Mouse (Mus musculus) cerebellum, adult 18-20 months (tissue): ENCODE data around the gene Chchd5.
A peak's percentile ranks its signal among the peaks of the same experiment; 100 is the strongest.

ENCODE experiments used
- DNase-seq, 2 experiments: peaks; one replicate each; pipeline ENCODE4 v3.0.0; 2021

Gene Chchd5

GRCm38 (mm10) chr2:129164815-129165214 is 35.3 kb downstream of the Chchd5 start:
- DNase-seq, result no peak

- DNase-seq, result no peak
Measured at GRCm38 (mm10) chr2:129166466-129167463, 37.3 kb downstream of the Chchd5 start.

DNA sequence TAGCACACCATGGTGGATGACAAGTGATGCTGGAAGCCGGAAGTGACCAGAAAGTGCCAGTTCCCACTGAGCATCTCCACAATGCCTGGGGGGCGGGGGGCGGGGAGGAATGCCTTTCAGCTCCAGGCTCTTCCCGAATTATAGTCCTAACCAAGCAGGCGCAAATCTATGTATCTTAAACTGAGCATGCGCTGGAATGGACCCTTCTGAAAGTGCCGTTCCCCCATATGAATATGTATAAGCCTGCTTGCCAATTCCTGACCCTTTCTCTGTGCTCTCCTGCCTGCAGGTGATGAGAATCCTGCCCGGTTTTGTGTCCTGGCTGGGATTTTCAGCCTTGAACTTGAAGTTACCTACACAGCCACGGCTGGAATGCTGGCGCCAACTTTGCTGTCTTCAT is 43.9 kb downstream of the Chchd5 start:
- DNase-seq, result no peak

DNA sequence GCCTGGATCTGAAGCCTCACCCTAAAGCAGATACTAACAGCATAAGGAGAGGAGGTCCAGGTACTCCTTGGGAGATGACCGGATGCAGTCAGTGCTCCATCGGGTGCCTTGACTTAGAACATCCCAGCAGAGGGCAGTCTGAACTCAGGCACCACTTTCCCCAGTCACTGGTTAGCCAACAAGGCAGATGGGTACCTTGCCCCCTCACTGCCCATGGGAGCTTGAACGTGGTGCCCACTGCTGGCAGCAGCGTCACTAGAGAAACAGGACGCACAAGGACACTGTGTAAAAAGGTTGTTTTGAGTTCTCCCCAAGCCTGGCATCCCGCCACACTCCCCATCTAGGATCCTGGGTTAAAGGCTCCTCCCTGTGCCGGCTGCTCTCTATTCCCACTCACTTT is 45.0 kb downstream of the Chchd5 start:
- DNase-seq, result peak; percentile 59 to 62

DNA sequence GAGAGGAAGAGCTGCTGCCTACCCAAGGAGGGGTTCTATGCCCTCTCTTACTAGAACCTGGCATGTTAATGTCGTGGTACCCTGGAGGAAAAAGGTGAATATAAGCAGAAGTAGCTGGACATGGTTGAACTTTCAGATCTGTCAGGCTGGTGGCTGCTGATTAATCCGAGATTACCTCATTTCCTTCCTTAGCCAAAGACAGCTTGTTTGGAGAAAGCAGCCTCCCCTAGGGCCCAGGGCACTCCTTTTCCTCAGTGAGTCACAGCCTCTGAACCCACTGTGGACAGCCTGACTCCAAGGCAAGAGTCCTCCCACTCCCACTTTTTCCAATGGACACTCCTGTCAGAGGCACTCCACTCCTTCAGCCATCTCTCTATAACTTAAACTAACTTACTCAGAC is 46.1 kb downstream of the Chchd5 start:
- DNase-seq, result no peak

GRCm38 (mm10) chr2:129176676-129177420 is 47.3 kb downstream of the Chchd5 start:
- DNase-seq, result no peak

DNA sequence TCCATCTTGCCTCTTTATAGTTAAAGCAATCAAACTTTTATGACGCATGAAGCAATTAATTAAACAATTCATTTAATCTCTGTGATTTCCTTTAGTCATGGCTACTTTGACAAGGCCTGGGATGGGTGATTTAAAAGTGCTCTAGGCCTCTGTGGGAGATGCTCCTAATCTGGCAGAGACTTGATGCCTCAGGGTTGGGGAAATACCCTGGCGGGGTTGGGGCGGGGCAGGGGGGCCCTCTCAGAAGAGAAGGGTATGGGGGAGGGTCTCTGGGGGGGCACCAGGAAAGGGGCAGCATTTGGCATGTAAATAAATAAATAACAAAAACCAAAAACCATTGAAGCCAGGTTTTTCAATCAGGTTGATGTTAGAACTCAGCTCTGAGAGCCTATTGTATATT is 48.2 kb downstream of the Chchd5 start:
- DNase-seq, result no peak

- no peak for DNase-seq
Measured at GRCm38 (mm10) chr2:129178182-129178908, 48.8 kb downstream of the Chchd5 start.

- no peak for DNase-seq
Measured at GRCm38 (mm10) chr2:129179946-129180853, 50.7 kb downstream of the Chchd5 start.

GRCm38 (mm10) chr2:129181509-129181908 is 52.0 kb downstream of the Chchd5 start:
- DNase-seq, result no peak

- DNase-seq, result no peak
Measured at GRCm38 (mm10) chr2:129182412-129182811, 52.9 kb downstream of the Chchd5 start.

DNA sequence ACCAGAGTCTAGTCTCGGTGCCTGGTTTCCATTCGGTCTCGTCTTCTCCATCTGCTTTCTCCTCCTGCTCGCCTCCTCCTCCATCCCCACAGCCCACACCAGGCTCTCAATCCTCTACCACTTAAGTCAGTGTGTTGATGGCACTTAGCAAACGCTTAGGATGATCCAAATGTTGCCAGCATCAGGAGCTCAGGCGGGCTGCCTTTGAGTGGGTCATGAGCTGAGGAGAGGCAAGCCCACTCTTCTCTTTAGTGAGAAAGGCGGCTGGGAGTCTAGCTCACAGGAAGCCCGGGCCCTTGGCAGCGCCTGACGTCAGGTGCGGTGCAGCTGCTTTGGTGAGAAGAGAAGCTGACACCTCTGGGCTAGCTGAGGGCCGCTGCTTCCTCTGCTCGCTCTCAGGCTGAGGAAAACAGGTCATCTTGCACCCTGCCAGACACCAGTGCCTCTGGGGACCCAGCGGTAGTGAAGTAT is 54.1 kb downstream of the Chchd5 start:
- no peak for DNase-seq
